Mouse (Mus musculus) lung, postnatal 14 days (tissue): ENCODE data around the gene Gpatch8.
A peak's percentile ranks its signal among the peaks of the same experiment; 100 is the strongest.

ENCODE experiments used
- DNase-seq: peaks from one replicate; pipeline ENCODE4 v3.0.0; 2021

Gene Gpatch8

GRCm38 (mm10) chr11:102556031-102556715, at the start of gene Gpatch8:
TSS of gene Gpatch8 (minus strand) at chr11:102556392.
- DNase-seq, result peak; percentile 94

GRCm38 (mm10) chr11:102604777-102605552, 48.8 kb upstream of the Gpatch8 start:
- no peak for DNase-seq

- DNase-seq, result peak; percentile 80
These were observed 47.9 kb upstream of the Gpatch8 start, which contains the start of gene Fzd2 for GRCm38 (mm10) chr11:102604010-102604584. TSS of gene Fzd2 (plus strand) at chr11:102604396.

GRCm38 (mm10) chr11:102603496-102603850, 47.3 kb upstream of the Gpatch8 start:
- DNase-seq, result peak; percentile 74

GRCm38 (mm10) chr11:102602816-102603495, 46.8 kb upstream of the Gpatch8 start:
- no peak for DNase-seq

- no peak for DNase-seq
These were observed 43.7 kb upstream of the Gpatch8 start for GRCm38 (mm10) chr11:102599912-102600311.

GRCm38 (mm10) chr11:102595341-102595820, 39.2 kb upstream of the Gpatch8 start:
- DNase-seq, result no peak

- no peak for DNase-seq
These were observed 31.4 kb upstream of the Gpatch8 start for GRCm38 (mm10) chr11:102587554-102587953.

GRCm38 (mm10) chr11:102586445-102587130, 30.4 kb upstream of the Gpatch8 start:
- no peak for DNase-seq

- no peak for DNase-seq
These were observed 26.5 kb upstream of the Gpatch8 start for GRCm38 (mm10) chr11:102582736-102583135.

GRCm38 (mm10) chr11:102582016-102582610, 25.9 kb upstream of the Gpatch8 start:
- DNase-seq, result peak; percentile 63

GRCm38 (mm10) chr11:102581281-102582015, 25.3 kb upstream of the Gpatch8 start:
- no peak for DNase-seq

GRCm38 (mm10) chr11:102580034-102580330, 23.8 kb upstream of the Gpatch8 start:
- no peak for DNase-seq

GRCm38 (mm10) chr11:102579165-102580033, 23.2 kb upstream of the Gpatch8 start, which contains the start of gene Gm11627:
TSS of gene Gm11627 (minus strand) at chr11:102579461.
- no peak for DNase-seq

GRCm38 (mm10) chr11:102578341-102579118, 22.3 kb upstream of the Gpatch8 start:
- peak; percentile 91 for DNase-seq

GRCm38 (mm10) chr11:102576050-102576754, 20.0 kb upstream of the Gpatch8 start:
- DNase-seq, result no peak

- DNase-seq, result no peak
These were observed 18.8 kb upstream of the Gpatch8 start for GRCm38 (mm10) chr11:102575034-102575433.

GRCm38 (mm10) chr11:102572866-102573663, 16.9 kb upstream of the Gpatch8 start:
- DNase-seq, result peak; percentile 94
